Mouse (Mus musculus): Measurements from ENCODE around the gene Pigh.

Pigh gene

GRCm38 (mm10) chr12:79089182-79089812 lies at the start of gene Pigh:
TSS of gene Pigh (minus strand) at chr12:79089651.
- DNase-seq (ENCODE audit: low spot score in 2 of 2): peak; percentile 82 to 90

DNA sequence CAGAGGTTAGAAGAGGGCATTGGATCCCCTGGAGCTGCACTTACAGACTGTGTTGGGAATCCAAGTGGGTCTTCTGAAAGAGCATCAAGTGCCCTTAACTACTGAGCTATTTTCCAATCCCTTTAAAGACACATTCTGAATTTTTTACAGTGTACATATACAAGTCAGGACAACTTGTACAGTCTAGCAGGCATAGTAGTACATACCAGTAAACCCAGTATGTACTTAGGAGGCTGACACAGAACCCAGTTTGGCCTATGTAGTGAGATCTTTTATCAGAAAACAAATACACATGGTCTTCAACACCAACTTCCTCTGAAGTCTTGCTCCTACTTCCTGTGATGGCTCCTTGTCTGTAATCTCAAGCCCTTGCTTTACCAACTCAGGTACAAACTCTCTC lies 49.5 kb upstream of the Pigh start:
- no peak for DNase-seq (ENCODE audit: low spot score in 2 of 2)

DNA sequence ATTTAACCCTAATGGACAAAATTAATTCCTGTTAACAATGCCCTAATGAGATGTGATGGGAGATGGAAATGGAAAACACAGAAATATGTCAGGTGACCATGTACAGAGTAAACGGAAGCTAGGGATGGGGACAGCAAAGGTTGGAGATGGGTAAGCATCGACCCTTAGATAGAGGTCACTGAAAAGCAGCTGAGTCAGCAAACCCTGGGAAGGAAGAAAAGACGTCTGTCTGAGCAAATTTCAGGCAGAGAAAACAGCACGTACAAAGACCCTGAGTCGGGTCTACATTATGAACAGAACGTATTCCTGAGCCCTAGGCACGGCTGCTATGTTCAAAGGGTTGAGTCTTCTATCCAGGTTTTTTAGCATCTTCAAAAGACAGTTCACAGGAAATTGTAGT lies 47.5 kb upstream of the Pigh start:
- DNase-seq (ENCODE audit: low spot score in 2 of 2): no peak

DNA sequence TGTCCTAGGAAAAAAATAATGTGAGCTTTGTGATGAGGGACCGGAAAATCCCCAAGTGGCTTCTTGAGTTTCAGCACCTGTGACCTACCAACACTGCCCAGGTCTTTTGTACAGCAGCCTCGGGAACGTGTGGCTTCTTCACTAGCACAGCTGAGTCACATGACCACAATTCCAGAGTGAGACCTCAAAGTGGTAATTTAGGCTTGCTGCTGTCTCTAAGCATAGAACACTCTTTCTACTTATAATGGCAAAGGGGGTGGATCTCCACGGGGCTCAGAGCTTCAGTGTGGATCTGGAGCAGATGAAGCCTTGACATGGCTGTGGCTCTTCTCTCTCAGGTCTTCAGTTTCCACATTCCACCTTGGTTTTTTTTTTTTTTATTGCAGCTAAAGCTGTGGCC lies 45.7 kb upstream of the Pigh start:
- DNase-seq (ENCODE audit: low spot score in 2 of 2): no peak

- no peak for DNase-seq (ENCODE audit: low spot score in 2 of 2)
Observed at GRCm38 (mm10) chr12:79134676-79135075, 45.2 kb upstream of the Pigh start.

GRCm38 (mm10) chr12:79131706-79132460 lies 42.4 kb upstream of the Pigh start:
- no peak for DNase-seq (ENCODE audit: low spot score in 2 of 2)

- DNase-seq (ENCODE audit: low spot score in 2 of 2): no peak
Observed at GRCm38 (mm10) chr12:79131178-79131675, 41.8 kb upstream of the Pigh start.

GRCm38 (mm10) chr12:79130299-79131177 lies 41.1 kb upstream of the Pigh start, which contains the start of gene Arg2:
TSS of gene Arg2 (plus strand) at chr12:79130777.
- peak; percentile 66 to 78 for DNase-seq (ENCODE audit: low spot score in 2 of 2)

DNA sequence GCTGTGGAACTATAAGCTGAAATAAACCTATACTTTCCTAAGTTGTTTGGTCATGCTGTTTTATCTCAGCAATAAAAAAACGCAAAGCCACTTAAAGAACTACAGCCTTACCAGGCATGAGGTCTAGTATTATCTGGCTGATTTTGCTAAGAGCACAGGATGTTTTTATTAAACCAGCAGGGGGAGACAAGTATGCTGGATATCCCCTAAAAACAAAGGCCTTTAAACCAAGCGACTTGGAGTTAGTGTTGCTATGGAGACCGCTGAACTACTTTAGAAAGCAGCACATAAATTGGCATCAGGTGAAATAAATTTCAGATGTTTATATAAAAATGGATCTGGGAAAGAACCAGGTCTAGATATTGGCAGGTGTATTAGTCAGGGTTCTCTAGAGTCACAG lies 33.4 kb upstream of the Pigh start:
- DNase-seq (ENCODE audit: low spot score in 2 of 2): no peak

- DNase-seq (ENCODE audit: low spot score in 2 of 2): no peak
Observed at GRCm38 (mm10) chr12:79118991-79119390, 29.5 kb upstream of the Pigh start.

DNA sequence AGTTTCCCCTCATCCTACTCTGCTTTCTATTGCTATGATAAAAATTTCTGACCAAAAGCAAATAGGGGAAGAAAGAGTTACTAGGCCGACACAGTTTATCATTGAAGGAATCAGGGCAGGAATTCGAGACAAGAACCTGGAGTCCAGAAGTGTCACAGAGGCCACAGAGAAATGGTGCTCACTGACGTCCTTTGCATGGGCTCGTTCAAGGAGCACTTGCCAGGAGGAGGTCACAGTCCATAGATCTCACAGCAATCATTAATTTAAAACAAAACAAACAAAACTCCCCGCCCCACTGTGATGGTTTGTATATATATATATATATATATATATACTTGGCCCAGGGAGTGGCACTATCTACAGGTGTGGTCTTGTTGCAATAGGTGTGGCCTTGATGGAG lies 15.9 kb upstream of the Pigh start:
- no peak for DNase-seq (ENCODE audit: low spot score in 2 of 2)

DNA sequence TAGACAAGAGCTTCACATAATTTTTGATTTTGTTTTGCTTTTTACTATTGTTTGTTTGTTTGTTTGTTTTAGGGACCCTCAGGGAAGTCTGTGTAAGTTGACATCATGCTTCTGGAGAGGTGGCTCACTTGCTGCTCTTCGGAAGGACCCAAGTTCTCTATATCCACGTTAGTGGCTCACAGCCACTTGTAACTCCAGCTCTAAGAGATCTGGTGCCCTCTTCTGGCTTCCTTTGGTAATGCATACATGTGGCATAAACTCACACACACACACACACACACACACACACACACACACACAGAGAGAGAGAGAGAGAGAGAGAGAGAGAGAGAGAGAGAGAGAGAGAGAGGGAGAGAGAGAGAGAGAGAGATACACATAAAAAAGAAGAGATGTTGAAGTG lies 15.1 kb upstream of the Pigh start:
- no peak for DNase-seq (ENCODE audit: low spot score in 2 of 2)

DNA sequence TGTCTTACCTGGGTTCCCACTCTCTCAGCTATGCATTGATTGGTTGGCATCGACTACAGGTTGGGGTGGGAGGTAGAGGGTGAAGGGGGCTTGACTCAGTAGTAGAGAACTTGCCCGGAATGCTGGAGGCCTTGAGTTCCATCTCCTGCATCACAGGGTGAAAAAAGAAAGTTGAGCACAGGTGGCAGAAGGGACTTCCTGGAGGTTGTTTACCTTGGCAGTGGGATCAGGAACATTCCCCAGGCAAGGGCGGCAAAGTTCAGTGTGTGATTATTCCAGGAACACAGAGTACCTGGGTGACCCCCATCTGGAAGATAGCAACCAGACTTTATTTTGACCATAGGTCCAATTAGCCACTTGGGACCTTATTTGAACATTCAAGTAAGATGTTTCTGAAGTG lies 14.3 kb upstream of the Pigh start:
- DNase-seq (ENCODE audit: low spot score in 2 of 2): no peak

DNA sequence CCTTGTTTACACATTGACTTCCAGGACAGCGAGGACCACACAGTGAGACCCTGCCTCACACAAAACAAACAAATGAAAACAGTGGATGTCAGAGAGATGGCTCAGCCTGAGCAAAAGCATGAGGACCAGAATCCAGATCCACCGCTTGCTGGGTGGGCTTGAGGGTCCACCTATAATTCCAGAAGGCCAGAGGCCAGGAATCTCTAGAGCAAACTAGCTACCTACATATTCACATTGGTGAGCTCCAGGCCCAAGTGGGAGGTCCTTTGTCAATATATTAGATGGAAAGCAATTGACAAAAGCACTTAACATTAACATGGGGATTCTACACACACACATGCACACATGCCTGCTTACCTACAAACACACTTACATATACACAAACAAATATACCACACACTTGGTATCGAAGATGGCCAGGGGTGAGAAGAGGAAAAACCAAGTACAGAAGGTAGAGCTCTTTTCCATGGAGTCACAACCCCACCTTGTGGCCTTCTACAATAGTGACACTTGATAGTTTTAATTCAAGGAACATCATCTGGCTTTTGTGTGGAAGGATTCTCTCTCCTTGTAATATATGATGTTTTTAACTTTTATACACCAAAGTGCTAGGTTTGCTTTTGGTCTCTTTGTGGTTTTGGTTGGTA lies 7.8 kb upstream of the Pigh start:
- DNase-seq (ENCODE audit: low spot score in 2 of 2): peak in 1 of 2 experiments; percentile 37

- DNase-seq (ENCODE audit: low spot score in 2 of 2): peak; percentile 56 to 72
Observed at GRCm38 (mm10) chr12:79092569-79092968, 3.1 kb upstream of the Pigh start.

DNA sequence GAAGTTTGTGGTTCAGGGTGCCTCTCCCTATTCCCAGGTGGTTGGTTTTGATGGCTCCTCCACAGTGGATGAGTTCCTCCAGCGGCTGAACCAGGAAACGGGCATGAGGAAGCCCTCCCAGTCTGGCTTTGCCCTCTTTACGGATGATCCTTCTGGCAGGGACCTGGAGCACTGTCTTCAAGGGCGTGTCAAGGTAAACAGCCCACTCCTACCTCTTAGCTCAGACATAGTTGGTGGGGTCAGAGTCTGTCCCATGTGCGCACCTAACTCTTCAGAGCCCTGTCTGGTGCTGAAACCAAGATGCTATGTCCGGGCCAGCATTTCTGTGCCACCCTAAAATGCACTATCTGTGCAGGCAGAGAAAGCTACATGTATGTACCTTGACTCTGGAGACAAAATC lies 16.1 kb downstream of the Pigh start:
- no peak for DNase-seq (ENCODE audit: low spot score in 2 of 2)

- DNase-seq (ENCODE audit: low spot score in 2 of 2): no peak
Observed at GRCm38 (mm10) chr12:79072576-79072975, 16.9 kb downstream of the Pigh start.

GRCm38 (mm10) chr12:79070736-79071333 lies 18.6 kb downstream of the Pigh start:
- DNase-seq (ENCODE audit: low spot score in 2 of 2): no peak

DNA sequence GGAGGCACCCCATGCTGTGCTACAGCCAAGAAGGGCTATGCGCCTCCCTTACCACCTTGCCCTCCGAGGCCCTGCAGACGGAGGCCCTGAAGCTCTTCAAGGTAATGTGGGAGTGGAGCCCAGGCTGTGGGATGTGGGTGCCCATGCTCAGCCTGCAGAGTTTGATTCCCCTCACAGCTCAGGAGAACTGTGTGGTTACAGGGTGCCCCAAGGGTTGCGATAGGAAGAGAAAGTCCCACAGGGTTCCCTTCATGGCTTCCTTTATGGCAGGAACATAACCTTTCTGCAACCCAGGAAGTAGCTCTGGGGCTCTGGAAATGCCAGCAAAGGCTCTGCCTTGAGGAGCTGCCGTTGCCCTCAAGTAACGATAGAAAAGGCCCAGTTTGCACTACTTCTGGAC lies 19.5 kb downstream of the Pigh start:
- no peak for DNase-seq (ENCODE audit: low spot score in 2 of 2)

DNA sequence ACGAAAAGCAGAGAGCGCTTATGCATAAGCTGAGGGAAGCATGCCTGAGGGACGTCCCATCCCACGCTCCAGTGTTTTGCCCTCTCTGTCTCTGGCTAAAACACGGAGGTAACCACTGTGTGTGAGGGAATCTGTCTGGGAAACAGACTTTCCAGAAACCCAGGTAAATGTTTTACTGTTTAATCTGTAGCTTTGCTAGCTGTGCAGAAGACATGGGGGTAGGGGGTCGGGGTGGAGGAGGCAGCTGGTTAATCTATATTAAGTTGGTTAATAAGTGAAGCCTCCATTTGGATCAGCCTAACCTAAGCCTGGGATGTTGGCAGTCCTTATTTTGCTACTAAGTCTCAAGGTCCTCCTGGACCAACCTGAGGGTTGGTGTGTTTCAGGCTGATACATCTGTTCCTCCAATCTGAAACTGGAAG lies 20.3 kb downstream of the Pigh start:
- no peak for DNase-seq (ENCODE audit: low spot score in 2 of 2)

- DNase-seq (ENCODE audit: low spot score in 2 of 2): no peak
Observed at GRCm38 (mm10) chr12:79068306-79068705, 21.1 kb downstream of the Pigh start.

All from natural killer cell, adult 2 months (primary cell).